Mouse (Mus musculus) adrenal gland, adult 10 weeks (tissue): ENCODE results near the gene Ahsa1. TPM values are rescaled to one million over a fixed set of nuclear protein-coding genes. Genes with fewer than 3 reads are reported as not detected.

Source experiments
- polyA plus RNA-seq: library from polyadenylated mRNA; stranded (reverse); fragments of 350-450 nt; fragmentation: Illumina TruSeq; extraction: RNeasy Lipid Tissue Mini Kit (QIAGEN cat#74804); gene quantifications from one replicate; pipeline ENCODE4 v1.2.3, GENCODE M21; 2014; ENCODE audit warnings: low read depth, low replicate concordance

Gene Ahsa1
- 198 TPM for polyA plus RNA-seq

GRCm38 (mm10) chr12:87266108-87266826 lies at the start of gene Ahsa1, which contains the start of gene Vipas39:
TSS of gene Ahsa1 (plus strand) at chr12:87266479.
TSS of gene Vipas39 (minus strand) at chr12:87266256.

GRCm38 (mm10) chr12:87238632-87239031 lies 27.6 kb upstream of the Ahsa1 start, which contains the start of gene Noxred1:
TSS of gene Noxred1 (minus strand) at chr12:87238732.

GRCm38 (mm10) chr12:87299657-87300440 lies 33.6 kb downstream of the Ahsa1 start, which contains the start of gene Ism2:
TSS of gene Ism2 (minus strand) at chr12:87299705.

Other genes starting within 250 kb of the Ahsa1 start
- gene Tmem63c, start 245.1 kb upstream of the Ahsa1 start, polyA plus RNA-seq: 0.17 TPM
- gene Ngb, start 163.9 kb upstream of the Ahsa1 start, polyA plus RNA-seq: 0.47 TPM
- gene Gstz1, start 119.3 kb upstream of the Ahsa1 start, polyA plus RNA-seq: 116 TPM
- gene Pomt2, start 118.5 kb upstream of the Ahsa1 start, polyA plus RNA-seq: 10.5 TPM
- gene Samd15, start 66.8 kb upstream of the Ahsa1 start, polyA plus RNA-seq: 2.5 TPM
- gene Tmed8, start 66.0 kb upstream of the Ahsa1 start, polyA plus RNA-seq: 54.9 TPM
- 0.52 TPM for gene Noxred1, start 27.7 kb upstream of the Ahsa1 start, polyA plus RNA-seq
- 22.5 TPM for gene Vipas39, start 223 bp upstream of the Ahsa1 start, polyA plus RNA-seq
- gene Ism2, start 33.2 kb downstream of the Ahsa1 start, polyA plus RNA-seq: not detected
- 359 TPM for gene Sptlc2, start 121.9 kb downstream of the Ahsa1 start, polyA plus RNA-seq
- gene Slirp, start 177.4 kb downstream of the Ahsa1 start, polyA plus RNA-seq: 171 TPM
- 20.1 TPM for gene Alkbh1, start 177.5 kb downstream of the Ahsa1 start, polyA plus RNA-seq
- gene Snw1, start 205.8 kb downstream of the Ahsa1 start, polyA plus RNA-seq: 102 TPM
- not detected for gene Gm5788, start 228.2 kb downstream of the Ahsa1 start, polyA plus RNA-seq
- gene Gm8300, start 247.8 kb downstream of the Ahsa1 start, polyA plus RNA-seq: not detected